Mouse (Mus musculus): ENCODE data around the gene Rgs14. TPM values are rescaled to one million over a fixed set of nuclear protein-coding genes. Genes with fewer than 3 reads are reported as not detected.
A peak's percentile ranks its signal among the peaks of the same experiment; 100 is the strongest.

The Rgs14 gene
- total RNA-seq, 4 experiments from 2014 or later, result 0.45 to 1.8 (median 0.88) TPM

DNA sequence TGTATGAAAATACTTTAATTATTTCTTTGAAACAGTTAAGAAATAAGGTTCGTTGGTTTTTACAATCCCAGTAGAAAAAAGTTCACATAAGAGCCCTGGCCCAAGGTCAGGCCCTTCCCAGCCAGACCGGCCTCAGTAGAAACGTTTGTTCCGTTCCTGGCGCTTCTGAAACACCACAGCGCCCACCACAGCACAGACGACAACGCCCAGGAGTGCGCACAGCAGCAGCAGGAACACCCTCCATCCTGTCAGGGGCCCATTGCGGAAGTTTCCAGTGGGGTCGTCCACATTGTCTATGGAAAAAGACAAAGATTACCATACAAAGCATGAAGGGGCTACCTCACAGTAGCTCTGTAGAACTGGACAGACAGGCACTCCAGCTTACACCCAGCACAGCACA is 22.8 kb upstream of the Rgs14 start:
- no peak for DNase-seq

- no peak for DNase-seq
These were observed 8.4 kb upstream of the Rgs14 start for GRCm38 (mm10) chr13:55361145-55361544.

GRCm38 (mm10) chr13:55361974-55362452 is 7.5 kb upstream of the Rgs14 start:
- no peak for DNase-seq

DNA sequence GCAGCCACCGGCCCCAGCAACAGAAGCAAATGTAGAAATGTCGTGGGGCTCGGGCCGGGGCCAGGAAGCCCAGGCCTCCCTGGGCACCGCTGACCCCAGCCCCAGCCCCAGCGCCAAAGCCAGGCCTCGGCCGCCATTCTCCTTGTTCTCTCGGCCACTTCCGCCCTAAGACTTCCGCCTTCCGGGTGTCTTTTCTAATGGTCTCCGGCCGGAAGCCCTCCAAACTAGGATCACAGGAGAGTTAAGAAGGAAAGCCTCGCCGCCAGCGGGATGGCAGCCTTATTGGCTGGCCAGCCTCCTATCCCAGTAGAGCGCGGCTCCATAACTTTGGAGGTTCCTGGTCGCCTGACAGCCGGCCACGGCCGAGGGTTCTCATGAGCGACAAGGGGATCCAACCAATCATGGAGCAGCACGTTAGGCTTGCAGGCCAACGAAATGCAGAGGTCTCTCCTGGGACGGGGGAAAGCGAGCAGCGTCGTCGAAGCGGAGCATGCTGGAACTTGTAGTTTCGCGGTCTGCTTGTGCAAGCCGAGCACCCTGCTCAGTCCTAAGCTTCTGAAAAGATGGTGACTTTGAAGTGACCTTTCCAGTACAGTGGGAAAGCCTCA is 7.0 kb upstream of the Rgs14 start, which contains the start of gene Lman2:
Gene Lman2 (minus strand): TSS at position 331 of the 608 bp plus-strand sequence.
- DNase-seq, result peak; percentile 98

GRCm38 (mm10) chr13:55368401-55368800 is 1.1 kb upstream of the Rgs14 start:
- DNase-seq, result no peak

- no peak for DNase-seq
These were observed 702 bp downstream of the Rgs14 start for GRCm38 (mm10) chr13:55370234-55370633.

DNA sequence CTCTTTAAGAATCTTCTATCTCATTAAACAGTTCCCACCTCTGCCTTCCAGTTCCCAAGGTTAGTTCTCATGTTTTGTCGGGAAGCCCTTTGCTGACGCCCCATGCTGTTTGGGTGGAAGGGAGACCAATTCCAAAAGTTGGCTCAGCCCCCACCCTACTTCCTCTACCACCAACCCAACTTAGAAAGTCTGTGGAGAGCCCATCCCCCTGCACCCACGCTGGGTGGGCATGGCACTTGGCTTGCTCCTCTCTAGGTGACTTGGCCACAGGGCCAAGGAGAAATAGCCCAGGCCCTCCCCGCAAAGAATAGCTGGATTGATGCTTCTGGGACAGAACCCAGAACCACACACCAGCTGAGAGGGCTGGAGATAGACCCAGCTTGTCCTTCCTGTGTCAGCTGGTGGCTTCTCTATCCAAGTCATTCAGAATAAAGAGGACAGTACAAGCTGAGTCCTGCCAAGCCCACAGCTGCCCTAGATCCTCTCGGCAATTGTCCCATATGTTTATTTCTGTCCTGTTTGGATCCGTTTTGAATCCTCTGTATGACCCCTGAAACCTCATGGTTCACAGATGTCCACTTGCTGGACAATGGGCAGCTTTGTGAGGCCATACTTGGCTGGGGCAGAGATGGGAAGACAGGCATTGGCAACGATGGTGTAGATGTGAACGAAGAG is 1.6 kb downstream of the Rgs14 start:
- no peak for DNase-seq

DNA sequence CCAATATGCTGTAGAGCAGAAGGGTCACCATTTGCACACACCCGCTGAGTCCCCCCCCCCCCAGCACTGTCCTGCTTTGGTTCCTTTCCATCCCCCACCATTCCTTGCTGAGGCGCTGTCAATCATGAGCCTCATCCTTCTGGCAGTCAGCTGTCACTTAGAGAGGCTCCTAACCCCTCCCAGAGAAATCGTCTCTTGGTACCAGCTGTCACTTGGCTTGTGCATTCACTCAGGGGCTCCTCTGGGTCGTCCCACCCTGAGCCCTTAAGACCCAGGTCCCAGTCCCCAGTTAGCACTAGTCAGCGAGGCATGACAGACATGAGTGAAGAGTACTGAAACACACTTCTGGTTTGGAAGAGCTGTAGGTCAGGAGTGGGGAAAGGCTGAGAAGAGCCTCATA is 2.2 kb downstream of the Rgs14 start:
- DNase-seq, result no peak

- no peak for DNase-seq
These were observed 4.8 kb downstream of the Rgs14 start for GRCm38 (mm10) chr13:55374206-55374924.

DNA sequence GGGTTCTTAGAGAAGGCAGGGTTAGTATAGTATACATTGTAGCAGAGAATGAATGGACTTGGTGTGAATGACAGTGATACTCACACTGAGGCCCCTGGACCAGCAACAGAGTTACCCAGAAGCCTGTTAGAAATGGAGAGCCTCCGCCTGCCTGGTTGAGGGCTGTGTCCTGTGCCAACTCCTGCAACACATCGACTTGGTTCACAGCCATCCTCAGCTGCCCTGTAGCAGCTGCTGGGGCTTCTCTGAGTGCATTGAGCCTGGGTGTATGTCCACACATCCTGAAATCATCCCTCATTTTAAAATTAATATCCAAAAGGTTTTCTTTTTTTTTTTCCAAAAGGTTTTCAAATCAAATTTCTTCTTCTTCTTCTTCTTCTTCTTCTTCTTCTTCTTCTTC is 6.3 kb downstream of the Rgs14 start:
- no peak for DNase-seq

- DNase-seq, result no peak
These were observed 9.5 kb downstream of the Rgs14 start for GRCm38 (mm10) chr13:55378907-55379580.

- DNase-seq, result no peak
These were observed 12.3 kb downstream of the Rgs14 start for GRCm38 (mm10) chr13:55381790-55382189.

- DNase-seq, result no peak
These were observed 21.1 kb downstream of the Rgs14 start for GRCm38 (mm10) chr13:55390644-55391043.

- no peak for DNase-seq
These were observed 22.1 kb downstream of the Rgs14 start for GRCm38 (mm10) chr13:55391626-55392029.

- no peak for DNase-seq
These were observed 23.4 kb downstream of the Rgs14 start for GRCm38 (mm10) chr13:55392933-55393332.

DNA sequence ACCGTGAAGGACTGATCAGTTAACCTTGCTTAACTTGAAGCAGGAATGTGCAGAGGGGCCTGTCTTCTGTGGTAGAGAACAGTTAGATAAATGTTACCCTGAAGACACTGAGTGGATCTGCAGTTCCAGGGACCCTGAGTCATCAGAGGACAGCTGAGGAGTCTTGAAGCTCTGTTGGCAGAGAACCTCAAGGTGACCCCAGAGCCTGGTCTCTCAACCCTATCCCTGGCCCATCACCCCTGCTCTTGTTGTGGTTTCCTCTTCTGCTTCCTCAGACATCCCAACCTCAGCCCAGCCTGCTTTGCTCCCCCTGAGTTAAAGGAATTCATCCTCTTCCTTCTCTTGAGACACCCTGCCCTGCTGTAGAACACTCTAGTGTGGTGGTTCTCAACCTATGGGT is 28.6 kb downstream of the Rgs14 start, which contains the start of gene Slc34a1:
Gene Slc34a1 (plus strand): TSS at position 100 of the 400 bp plus-strand sequence.
- no peak for DNase-seq

GRCm38 (mm10) chr13:55399300-55400038 is 29.9 kb downstream of the Rgs14 start:
- no peak for DNase-seq

DNA sequence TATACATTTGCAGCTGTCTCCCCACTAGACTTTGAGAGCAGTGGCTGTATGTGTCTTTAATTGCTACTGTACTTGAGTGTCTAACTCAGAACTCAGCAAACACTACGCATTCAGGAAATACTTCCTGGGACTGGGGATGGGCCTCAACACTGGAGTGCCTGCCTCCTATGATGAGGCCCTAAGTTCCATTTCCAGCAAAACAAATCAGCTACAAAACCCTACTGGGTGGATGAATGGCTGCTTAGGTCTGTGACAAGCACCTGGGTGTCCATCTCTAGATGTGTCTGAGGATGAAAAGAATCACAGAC is 30.5 kb downstream of the Rgs14 start:
- no peak for DNase-seq

GRCm38 (mm10) chr13:55403266-55403665 is 33.7 kb downstream of the Rgs14 start:
- DNase-seq, result no peak

- DNase-seq, result no peak
These were observed 34.7 kb downstream of the Rgs14 start for GRCm38 (mm10) chr13:55403935-55404852.

Measured in adrenal gland, adult 8-10 months (tissue).